Mouse (Mus musculus) testis, postnatal 10 days (tissue): ENCODE data around the gene Aebp1.

Experiments
- DNase-seq: peaks from one replicate; pipeline ENCODE4 v3.0.0; 2021; ENCODE audit warnings: low spot score

Gene Aebp1

GRCm38 (mm10) chr11:5893807-5894206, 32.1 kb downstream of the Aebp1 start:
- DNase-seq: no peak

- no peak for DNase-seq
These were observed 35.5 kb downstream of the Aebp1 start for GRCm38 (mm10) chr11:5897230-5897629.

DNA sequence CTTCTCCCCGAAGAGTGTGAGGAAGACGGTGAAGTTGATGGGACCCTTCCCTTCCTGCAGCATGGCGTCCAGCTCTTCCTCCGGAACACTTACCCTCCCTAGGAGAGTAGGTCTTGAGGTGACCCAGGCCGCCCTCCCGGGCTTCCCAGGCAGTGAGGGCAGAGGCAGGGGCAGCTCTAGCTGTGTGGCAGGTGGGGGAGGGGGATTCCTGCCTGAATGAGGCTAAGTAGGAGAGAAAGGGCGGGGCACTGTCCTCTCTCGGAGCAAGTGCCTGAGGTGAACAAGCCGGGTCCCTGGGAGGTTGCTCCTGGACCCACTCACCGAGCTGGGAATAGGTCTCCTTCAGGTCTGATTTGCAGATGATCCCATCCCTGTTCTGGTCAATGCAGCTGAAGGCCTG, 36.1 kb downstream of the Aebp1 start:
- DNase-seq: no peak

- DNase-seq: no peak
These were observed 36.8 kb downstream of the Aebp1 start, which contains the start of gene Myl7 for GRCm38 (mm10) chr11:5898531-5898930. TSS of gene Myl7 (minus strand) at chr11:5898782.

DNA sequence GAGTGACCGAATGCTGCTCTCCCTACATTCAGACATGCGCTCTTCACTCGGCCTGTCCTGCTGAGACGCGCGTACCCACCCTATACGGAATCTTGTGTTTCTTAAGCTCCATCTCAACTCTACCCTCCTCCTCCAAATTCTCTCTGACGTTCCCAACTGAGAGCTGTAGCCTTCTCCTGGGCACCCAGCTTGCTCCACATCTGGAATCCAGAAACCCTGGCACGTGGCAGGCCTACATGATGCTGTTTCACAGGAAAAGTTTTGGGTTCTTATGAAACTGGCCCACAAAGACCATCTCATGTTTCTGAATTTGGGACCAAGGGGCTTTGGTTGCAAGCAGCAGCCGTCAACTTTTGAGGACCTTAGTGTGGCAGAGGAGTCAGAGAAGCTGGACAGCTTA, 37.5 kb downstream of the Aebp1 start:
- DNase-seq: no peak

DNA sequence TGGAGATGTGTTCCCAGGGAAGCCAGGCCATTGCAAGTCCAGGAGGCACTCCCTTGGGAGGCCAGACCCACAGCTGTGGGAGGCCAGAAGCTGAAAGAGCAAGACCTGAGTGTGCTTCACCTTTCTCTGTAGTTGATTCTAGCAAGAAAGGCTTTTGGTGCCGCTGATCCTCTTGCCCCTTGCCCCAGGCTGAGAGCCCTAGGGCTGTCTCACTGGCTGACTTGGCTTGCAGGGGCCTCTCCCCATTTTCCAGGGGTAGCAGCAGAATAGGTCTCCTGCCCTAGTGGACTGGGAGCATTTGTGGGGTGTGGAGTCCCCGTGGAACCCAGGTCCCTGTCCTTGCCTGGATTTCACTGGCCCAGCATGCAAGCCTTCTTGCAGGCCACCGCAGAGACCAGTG, 39.6 kb downstream of the Aebp1 start:
- DNase-seq: no peak

DNA sequence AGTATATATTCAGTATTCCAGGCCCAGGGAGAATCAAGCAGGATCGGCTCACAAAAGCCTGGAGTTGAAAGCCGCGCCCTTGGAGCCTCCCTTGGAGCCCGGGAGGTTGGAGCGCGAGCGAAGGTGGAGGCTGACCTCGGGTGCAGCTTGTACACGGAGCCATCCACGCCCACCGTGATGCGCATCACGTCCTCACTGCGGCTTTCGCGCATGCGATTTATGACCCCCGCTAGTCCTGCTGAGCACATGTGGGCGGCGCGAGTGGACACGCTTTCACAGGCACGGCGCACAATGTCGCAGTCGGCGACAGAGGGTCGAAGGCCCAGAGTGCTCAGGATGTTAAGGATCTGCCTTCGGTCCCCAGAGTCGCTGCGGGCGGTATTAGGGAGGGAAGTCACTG, 40.2 kb downstream of the Aebp1 start:
- DNase-seq: peak; percentile 69

- DNase-seq: no peak
These were observed 40.6 kb downstream of the Aebp1 start for GRCm38 (mm10) chr11:5902390-5902789.

GRCm38 (mm10) chr11:5903844-5904243, 42.1 kb downstream of the Aebp1 start:
- DNase-seq: no peak

GRCm38 (mm10) chr11:5904357-5904756, 42.6 kb downstream of the Aebp1 start:
- DNase-seq: no peak

DNA sequence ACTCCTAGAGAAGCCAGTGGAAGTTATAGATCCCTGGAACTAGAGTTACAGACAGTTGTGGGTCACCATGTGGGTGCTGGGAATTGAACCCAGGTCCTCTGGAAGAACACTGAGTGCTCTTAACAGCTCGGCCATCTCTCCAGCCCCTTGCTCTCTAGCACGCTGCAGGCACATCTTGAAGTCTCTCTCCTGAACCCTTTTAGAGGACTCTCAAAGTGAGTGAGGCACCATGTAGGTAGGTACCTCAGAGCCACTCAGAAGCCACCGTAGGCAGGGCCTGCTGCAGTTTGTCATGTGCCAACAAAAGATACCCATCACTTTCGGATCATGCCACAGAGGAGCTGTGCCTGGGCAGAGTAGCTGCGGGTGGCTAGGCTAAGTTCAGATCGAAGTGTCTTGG, 43.1 kb downstream of the Aebp1 start:
- no peak for DNase-seq

- no peak for DNase-seq
These were observed 44.2 kb downstream of the Aebp1 start for GRCm38 (mm10) chr11:5905778-5906518.

- no peak for DNase-seq
These were observed 45.3 kb downstream of the Aebp1 start for GRCm38 (mm10) chr11:5907096-5907495.

- no peak for DNase-seq
These were observed 46.9 kb downstream of the Aebp1 start for GRCm38 (mm10) chr11:5908642-5909041.

- peak; percentile 74 for DNase-seq
These were observed 50.9 kb downstream of the Aebp1 start for GRCm38 (mm10) chr11:5912635-5913034.

GRCm38 (mm10) chr11:5913256-5913655, 51.5 kb downstream of the Aebp1 start:
- peak; percentile 54 for DNase-seq

- peak; percentile 22 for DNase-seq
These were observed 52.2 kb downstream of the Aebp1 start for GRCm38 (mm10) chr11:5913936-5914335.

DNA sequence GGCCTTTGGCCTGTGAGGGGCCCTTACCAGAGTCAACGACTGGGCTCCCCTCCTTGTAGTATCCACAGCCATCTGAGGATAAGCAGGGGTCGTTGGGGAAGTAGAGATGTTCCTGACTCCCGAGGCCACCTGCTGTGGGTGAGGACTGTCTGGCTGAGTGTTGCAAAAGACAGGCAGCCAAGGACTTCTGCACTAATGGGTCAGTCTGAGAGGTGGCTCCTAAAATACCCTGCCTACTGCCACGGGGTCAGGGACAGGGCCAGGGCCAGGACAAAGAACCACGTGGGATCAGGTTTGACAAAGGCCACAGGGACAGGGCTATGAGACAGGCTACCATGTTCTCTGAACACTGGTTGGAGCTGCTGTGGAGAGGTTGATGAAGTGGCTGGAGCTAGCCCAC, 53.2 kb downstream of the Aebp1 start:
- peak; percentile 31 for DNase-seq

- DNase-seq: peak; percentile 32
These were observed 53.9 kb downstream of the Aebp1 start for GRCm38 (mm10) chr11:5915429-5916177.

GRCm38 (mm10) chr11:5916178-5916548, 54.4 kb downstream of the Aebp1 start:
- DNase-seq: peak; percentile 39

DNA sequence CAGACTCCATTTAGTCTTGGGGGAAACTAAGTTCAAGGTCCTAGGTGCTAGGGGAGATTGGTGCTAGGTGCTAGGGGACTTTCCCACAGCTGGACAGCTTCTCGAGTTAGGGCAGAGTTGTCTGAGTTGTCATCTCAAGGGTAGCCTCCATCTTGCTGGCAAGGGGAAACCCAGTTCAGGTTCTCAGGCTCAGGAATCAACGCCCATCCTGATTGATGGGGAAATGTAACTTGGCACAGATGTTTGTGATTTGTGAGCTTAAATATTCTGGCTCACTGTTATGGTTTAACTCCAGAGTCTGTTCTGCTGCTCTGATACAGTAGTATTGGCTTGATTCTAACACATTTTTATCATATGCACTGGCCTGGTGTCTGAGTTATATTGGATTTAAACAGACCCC, 56.4 kb downstream of the Aebp1 start:
- peak; percentile 25 for DNase-seq

DNA sequence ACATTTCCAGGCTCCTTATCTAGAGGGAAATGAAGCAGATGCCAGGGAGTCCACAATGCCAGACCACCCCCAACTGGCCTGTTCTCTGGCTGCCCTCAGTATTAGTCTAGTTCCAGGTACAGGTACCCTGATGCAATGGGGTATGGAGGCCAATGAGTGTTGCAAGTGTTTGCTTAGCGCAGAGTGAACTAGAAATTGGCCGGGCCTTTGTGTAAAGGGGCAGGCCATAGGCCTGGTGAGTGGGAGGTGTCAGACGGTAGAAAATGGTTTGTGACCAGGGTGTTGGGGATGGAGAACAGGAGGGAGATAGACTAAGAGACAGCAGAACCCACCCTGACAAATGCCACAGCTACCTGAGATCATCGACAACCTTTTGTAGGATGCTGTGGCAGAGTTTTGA, 57.9 kb downstream of the Aebp1 start:
- no peak for DNase-seq

DNA sequence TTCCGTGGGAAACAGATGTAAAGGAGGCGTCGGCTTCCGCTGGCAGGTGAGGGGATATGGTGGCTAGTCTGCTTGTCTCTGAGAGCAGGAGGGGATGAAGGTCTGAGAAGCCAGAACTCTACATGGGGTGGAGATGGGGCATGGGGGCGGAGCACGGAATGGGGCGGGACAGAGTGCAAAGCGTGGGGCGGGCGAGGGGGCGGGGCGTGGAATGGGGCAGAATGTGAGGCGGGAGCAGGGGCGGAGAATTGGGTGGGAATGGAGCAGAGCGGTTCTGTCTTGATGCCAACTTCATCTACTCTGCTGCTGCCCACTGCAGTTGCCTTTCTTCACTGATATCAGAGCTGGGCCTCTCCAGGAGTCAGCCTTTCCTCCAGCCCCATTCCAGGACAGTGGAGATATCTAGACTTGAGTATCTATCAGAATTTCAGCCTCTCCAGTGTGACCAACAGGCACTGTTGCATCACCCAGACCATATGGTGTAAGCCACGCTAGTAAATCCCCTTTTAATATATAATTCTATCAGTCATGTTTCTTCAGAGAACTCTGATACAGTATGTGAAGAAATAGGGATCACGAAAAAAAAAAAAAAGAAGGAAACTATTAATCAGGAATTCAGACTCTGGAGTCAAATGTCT, 58.7 kb downstream of the Aebp1 start:
- DNase-seq: no peak
